Mouse (Mus musculus): ENCODE measurements around the gene Ccdc91. TPM values are rescaled to one million over a fixed set of nuclear protein-coding genes. Genes with fewer than 3 reads are reported as not detected.

The Ccdc91 gene
- 28.5 and 28.6 TPM in 2 replicates for polyA plus RNA-seq (2015; fragmentation: Nextera tagmentation; extraction: Ambion mirVana)

DNA sequence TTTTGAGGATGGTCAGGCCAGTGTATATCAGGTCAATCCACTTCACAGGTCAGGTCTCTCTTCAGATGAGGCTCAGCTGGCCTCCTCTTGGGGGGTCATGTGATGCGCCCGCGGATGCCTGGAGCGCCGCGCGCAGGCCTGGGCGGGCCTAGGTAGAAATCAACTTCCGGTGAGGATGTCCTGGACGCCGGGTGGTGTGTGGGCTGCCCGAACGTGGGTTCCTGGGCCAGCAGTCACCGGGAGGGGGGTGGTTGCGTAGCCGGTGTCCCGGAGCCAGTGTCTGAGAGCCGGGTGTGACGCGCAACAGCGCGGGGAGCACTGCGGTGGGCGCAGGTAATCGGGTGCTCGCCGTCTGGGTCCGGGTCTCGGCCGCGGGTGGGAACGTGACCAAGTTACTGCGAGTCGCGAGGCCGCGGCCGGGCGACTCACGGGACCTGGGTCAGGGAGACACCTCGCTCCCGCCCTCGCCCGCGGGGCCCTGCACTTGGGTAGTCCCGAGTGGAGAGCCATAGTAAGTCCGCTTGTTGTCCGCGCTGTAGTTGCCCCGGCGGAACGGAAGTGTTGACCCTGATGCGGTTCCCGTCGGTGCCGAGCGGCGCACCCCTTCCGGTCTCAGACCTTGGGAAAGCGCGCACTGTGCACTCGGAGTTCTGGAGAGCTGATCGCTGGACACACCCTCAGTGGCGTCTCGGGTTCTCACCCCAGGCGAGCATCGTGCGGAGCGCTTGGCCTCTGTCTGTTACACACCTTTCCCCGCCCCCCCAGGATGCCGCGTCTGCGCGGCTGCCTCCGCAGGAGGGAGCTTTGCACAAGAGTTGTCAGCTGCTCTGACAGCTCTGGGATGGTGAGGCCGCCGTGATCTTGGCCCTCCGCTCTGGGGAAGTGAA is at the start of gene Ccdc91:
TSS of gene Ccdc91 (plus strand) at position 102 of the 887 bp plus-strand sequence.
- peak; percentile 98 for ATAC-seq (ENCODE audit: low FRiP score, low TSS enrichment)
- Histone ChIP-seq H3K4me2 (replicated peaks; ENCODE audit: low read depth, low read length) (peak within 1 kb of the TSS; percentile 88), H3K9ac (replicated peaks; ENCODE audit: low read length) (peak within 1 kb of the TSS; percentile 74), H3K4me3 (ENCODE audit: low read length) (peak within 1 kb of the TSS; percentile 62), H3K4me1 (ENCODE audit: insufficient read depth, low read length) (peaks cover 4% of the 10 kb centered on the region; the same call in 1 of the 2 replicates), H3K36me3 (ENCODE audit: insufficient read depth, low read length) (no peaks in the 10 kb centered on the region), H3K27me3 (ENCODE audit: insufficient read depth, low read length) (no peaks in the 10 kb centered on the region), H3K9me3 (ENCODE audit: low read length) (no peaks in the 10 kb centered on the region; the same call in 1 of the 2 replicates), H3K27ac (ENCODE audit: low read length) (peak within 1 kb of the TSS; percentile 73)
- WGBS: under 1% methylated on average over 70 of the region's 78 CpGs

DNA sequence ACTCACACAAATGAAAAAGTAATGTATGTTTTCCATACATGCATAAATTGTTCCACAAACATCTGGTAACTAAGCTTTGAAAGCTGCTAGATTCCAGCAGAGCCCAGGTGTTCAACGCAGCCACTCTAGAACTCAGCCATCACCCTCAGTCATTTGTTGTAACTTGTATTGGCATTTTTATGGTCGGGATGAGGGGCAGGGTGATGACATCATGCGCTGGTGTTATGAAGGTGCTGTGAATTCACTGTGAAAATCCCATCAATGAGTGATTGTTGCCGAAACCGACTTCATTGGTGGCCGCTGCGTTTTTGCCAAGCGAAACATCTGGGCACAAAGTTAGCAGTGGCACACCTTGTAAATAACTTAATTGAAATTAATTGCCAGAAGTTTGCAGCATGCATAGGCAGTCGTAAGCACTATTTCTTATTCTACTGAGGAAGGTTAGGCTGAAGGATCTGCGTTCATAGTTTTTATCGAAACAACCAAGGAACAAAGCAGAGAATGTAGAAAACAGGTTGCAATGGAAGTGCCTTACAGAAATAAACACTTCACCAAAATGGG is 48.6 kb upstream of the Ccdc91 start:
- WGBS: 84% methylated on average over 11 of the region's 11 CpGs
- Histone ChIP-seq H3K9ac (replicated peaks; ENCODE audit: low read length) (no peak overlapping the region), H3K4me1 (ENCODE audit: insufficient read depth, low read length) (no peaks in the 10 kb centered on the region), H3K36me3 (ENCODE audit: insufficient read depth, low read length) (no peaks in the 10 kb centered on the region), H3K27ac (ENCODE audit: low read length) (no peak overlapping the region), H3K9me3 (ENCODE audit: low read length) (no peaks in the 10 kb centered on the region), H3K27me3 (ENCODE audit: insufficient read depth, low read length) (no peaks in the 10 kb centered on the region), H3K4me2 (replicated peaks; ENCODE audit: low read depth, low read length) (no peak overlapping the region), H3K4me3 (ENCODE audit: low read length) (no peak overlapping the region)
- no peak for ATAC-seq (ENCODE audit: low FRiP score, low TSS enrichment)

DNA sequence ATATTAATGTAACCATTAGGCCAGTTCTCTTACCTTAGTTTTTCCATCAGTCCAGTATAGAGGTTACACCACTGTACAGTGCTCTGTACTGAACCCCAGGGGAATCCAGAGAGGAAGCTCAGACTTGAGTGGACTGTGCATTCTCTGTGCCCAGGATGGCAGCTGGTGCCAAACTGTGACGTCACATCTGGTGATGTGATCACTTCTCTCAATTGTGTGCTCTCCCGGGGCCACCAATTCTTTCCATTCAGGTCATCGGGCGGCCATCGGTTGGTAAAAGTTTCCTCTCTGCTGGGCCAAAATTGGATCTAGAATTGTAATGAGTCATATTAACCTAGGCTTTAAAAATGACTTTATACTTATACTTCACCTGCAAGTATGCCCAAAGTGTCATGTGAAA is 19.9 kb upstream of the Ccdc91 start:
- Histone ChIP-seq H3K4me1 (ENCODE audit: insufficient read depth, low read length) (no peaks in the 10 kb centered on the region), H3K9me3 (ENCODE audit: low read length) (no peaks in the 10 kb centered on the region), H3K4me2 (replicated peaks; ENCODE audit: low read depth, low read length) (no peak overlapping the region), H3K4me3 (ENCODE audit: low read length) (no peak overlapping the region), H3K36me3 (ENCODE audit: insufficient read depth, low read length) (no peaks in the 10 kb centered on the region), H3K27me3 (ENCODE audit: insufficient read depth, low read length) (no peaks in the 10 kb centered on the region), H3K9ac (replicated peaks; ENCODE audit: low read length) (no peak overlapping the region), H3K27ac (ENCODE audit: low read length) (no peak overlapping the region)
- no peak for ATAC-seq (ENCODE audit: low FRiP score, low TSS enrichment)
- 86% methylated on average over 5 of the region's 5 CpGs for WGBS

GRCm38 (mm10) chr6:147458637-147459301 is 16.9 kb upstream of the Ccdc91 start:
- H3K27ac ChIP-seq (ENCODE audit: low read length): 0 out of 2 replicates have a peak overlapping the region, but pooled peaks have one; percentile 40
- no peak overlapping the region for H3K4me2 ChIP-seq (replicated peaks; ENCODE audit: low read depth, low read length)
- ATAC-seq (ENCODE audit: low FRiP score, low TSS enrichment): peak; percentile 91
- no peak overlapping the region for H3K4me3 ChIP-seq (ENCODE audit: low read length)
- H3K27me3 ChIP-seq (ENCODE audit: insufficient read depth, low read length): no peaks in the 10 kb centered on the region
- WGBS: 41% methylated on average over 11 of the region's 11 CpGs
- no peak overlapping the region for H3K9ac ChIP-seq (replicated peaks; ENCODE audit: low read length)
- no peaks in the 10 kb centered on the region for H3K36me3 ChIP-seq (ENCODE audit: insufficient read depth, low read length)
- no peaks in the 10 kb centered on the region for H3K9me3 ChIP-seq (ENCODE audit: low read length)
- no peaks in the 10 kb centered on the region for H3K4me1 ChIP-seq (ENCODE audit: insufficient read depth, low read length)

DNA sequence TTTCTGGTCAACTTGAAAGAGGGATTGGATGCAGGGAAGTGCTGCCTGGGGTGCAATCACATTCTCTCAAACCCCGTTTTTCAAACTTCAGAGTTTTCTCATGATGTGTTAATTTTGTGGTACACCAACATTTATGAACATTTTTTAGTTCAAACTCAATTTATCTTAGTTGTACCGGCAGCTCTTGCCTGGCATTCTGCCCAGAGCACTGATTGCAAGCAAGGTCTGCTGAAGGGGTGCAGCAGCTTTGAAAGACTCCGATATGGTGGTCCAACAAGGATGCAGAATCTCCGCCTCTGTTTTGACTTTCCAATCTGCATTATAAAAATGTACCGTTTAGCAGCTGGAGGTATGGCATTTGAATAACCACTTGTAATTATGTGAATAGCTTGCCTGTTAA is 5.6 kb upstream of the Ccdc91 start:
- no peaks in the 10 kb centered on the region for H3K27me3 ChIP-seq (ENCODE audit: insufficient read depth, low read length)
- H3K9ac ChIP-seq (replicated peaks; ENCODE audit: low read length): no peak overlapping the region
- no peak overlapping the region for H3K27ac ChIP-seq (ENCODE audit: low read length)
- H3K9me3 ChIP-seq (ENCODE audit: low read length): no peaks in the 10 kb centered on the region; the same call in 1 of the 2 replicates
- H3K4me2 ChIP-seq (replicated peaks; ENCODE audit: low read depth, low read length): no peak overlapping the region
- no peak overlapping the region for H3K4me3 ChIP-seq (ENCODE audit: low read length)
- no peaks in the 10 kb centered on the region for H3K4me1 ChIP-seq (ENCODE audit: insufficient read depth, low read length)
- H3K36me3 ChIP-seq (ENCODE audit: insufficient read depth, low read length): no peaks in the 10 kb centered on the region
- no peak for ATAC-seq (ENCODE audit: low FRiP score, low TSS enrichment)
- 57% methylated on average over 5 of the region's 5 CpGs for WGBS

DNA sequence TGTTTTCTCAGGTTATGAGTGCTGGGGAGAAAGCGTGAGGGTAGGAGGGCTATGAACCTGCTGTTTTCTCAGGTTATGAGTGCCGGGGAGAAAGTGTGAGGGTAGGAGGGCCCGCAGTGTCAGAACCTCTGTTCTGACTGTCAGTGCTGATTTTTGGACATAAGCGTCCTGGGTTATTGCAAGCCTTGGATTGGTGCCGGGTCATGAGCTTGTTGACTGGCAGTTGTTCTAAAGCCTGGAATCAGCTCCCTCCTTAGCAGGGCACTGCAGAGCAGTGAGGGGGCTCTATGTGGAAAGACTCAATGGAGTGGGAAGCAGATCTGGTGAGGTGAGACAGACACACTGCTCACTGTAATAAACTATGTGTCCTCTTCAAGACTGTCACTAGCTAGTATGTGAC is 5.5 kb downstream of the Ccdc91 start:
- Histone ChIP-seq H3K4me3 (ENCODE audit: low read length) (no peak overlapping the region), H3K27me3 (ENCODE audit: insufficient read depth, low read length) (no peaks in the 10 kb centered on the region), H3K9me3 (ENCODE audit: low read length) (no peaks in the 10 kb centered on the region), H3K4me1 (ENCODE audit: insufficient read depth, low read length) (peaks cover 4% of the 10 kb centered on the region; the same call in 1 of the 2 replicates), H3K27ac (ENCODE audit: low read length) (no peak overlapping the region), H3K4me2 (replicated peaks; ENCODE audit: low read depth, low read length) (no peak overlapping the region), H3K36me3 (ENCODE audit: insufficient read depth, low read length) (no peaks in the 10 kb centered on the region), H3K9ac (replicated peaks; ENCODE audit: low read length) (no peak overlapping the region; the same call in 1 of the 2 replicates)
- WGBS: 90% methylated on average over 5 of the region's 5 CpGs
- ATAC-seq (ENCODE audit: low FRiP score, low TSS enrichment): no peak

- Histone ChIP-seq H3K36me3 (ENCODE audit: insufficient read depth, low read length) (no peaks in the 10 kb centered on the region), H3K4me1 (ENCODE audit: insufficient read depth, low read length) (no peaks in the 10 kb centered on the region), H3K4me3 (ENCODE audit: low read length) (no peak overlapping the region), H3K4me2 (replicated peaks; ENCODE audit: low read depth, low read length) (no peak overlapping the region), H3K9me3 (ENCODE audit: low read length) (no peaks in the 10 kb centered on the region), H3K27me3 (ENCODE audit: insufficient read depth, low read length) (no peaks in the 10 kb centered on the region), H3K9ac (replicated peaks; ENCODE audit: low read length) (no peak overlapping the region), H3K27ac (ENCODE audit: low read length) (no peak overlapping the region)
- 82% methylated on average over 3 of the region's 3 CpGs for WGBS
- no peak for ATAC-seq (ENCODE audit: low FRiP score, low TSS enrichment)
Measured at GRCm38 (mm10) chr6:147490120-147490519, 14.5 kb downstream of the Ccdc91 start.

- ATAC-seq (ENCODE audit: low FRiP score, low TSS enrichment): no peak
- no peak overlapping the region for H3K9ac ChIP-seq (replicated peaks; ENCODE audit: low read length)
- WGBS: 90% methylated on average over 4 of the region's 4 CpGs
Measured at GRCm38 (mm10) chr6:147492551-147492950, 16.9 kb downstream of the Ccdc91 start.

DNA sequence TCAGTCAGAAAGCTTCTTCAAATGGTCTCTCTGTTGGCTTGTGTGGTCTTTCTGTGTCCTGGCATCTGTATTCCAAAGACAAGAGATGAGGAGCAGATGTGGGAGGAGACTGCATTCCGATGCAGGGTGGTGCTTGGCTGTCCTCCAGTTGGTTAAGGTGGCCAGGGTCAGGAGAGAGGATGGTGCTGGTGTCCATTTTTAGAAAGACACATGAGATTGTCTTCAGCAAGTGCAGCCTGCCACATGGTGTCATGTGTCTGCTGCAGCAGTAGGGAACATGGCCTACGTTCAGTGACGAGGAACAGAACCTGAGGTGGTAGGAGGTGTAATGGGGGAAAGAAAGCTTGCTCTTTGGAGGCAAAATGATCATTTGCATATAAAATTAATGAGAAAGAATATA is 25.8 kb downstream of the Ccdc91 start:
- H3K4me2 ChIP-seq (replicated peaks; ENCODE audit: low read depth, low read length): no peak overlapping the region

More at GRCm38 (mm10) chr6:147492551-147492950, 16.9 kb downstream of the Ccdc91 start:
- H3K4me1 ChIP-seq (ENCODE audit: insufficient read depth, low read length): no peaks in the 10 kb centered on the region
- no peak overlapping the region for H3K27ac ChIP-seq (ENCODE audit: low read length)
- H3K36me3 ChIP-seq (ENCODE audit: insufficient read depth, low read length): no peaks in the 10 kb centered on the region
- H3K4me3 ChIP-seq (ENCODE audit: low read length): no peak overlapping the region
- no peaks in the 10 kb centered on the region for H3K27me3 ChIP-seq (ENCODE audit: insufficient read depth, low read length)
- no peaks in the 10 kb centered on the region for H3K9me3 ChIP-seq (ENCODE audit: low read length)
- H3K4me2 ChIP-seq (replicated peaks; ENCODE audit: low read depth, low read length): no peak overlapping the region

More for the DNA sequence above, 25.8 kb downstream of the Ccdc91 start:
- no peaks in the 10 kb centered on the region for H3K4me1 ChIP-seq (ENCODE audit: insufficient read depth, low read length)
- no peak for ATAC-seq (ENCODE audit: low FRiP score, low TSS enrichment)
- no peaks in the 10 kb centered on the region for H3K36me3 ChIP-seq (ENCODE audit: insufficient read depth, low read length)
- H3K9ac ChIP-seq (replicated peaks; ENCODE audit: low read length): no peak overlapping the region
- H3K27me3 ChIP-seq (ENCODE audit: insufficient read depth, low read length): no peaks in the 10 kb centered on the region
- H3K4me3 ChIP-seq (ENCODE audit: low read length): no peak overlapping the region
- 77% methylated on average over 3 of the region's 3 CpGs for WGBS
- no peaks in the 10 kb centered on the region for H3K9me3 ChIP-seq (ENCODE audit: low read length)
- H3K27ac ChIP-seq (ENCODE audit: low read length): no peak overlapping the region
